Mouse (Mus musculus) right cerebral cortex, postnatal 14 days (tissue): ENCODE measurements at regions not wholly inside any gene's neighbourhood (a gene's known extent, or its start where the extent isn't known, plus 50 kb on each side); places are given as distances from the start of the nearest gene placed in this dataset.
"Not testable (repeated sequence)": the region's sequence is repeated elsewhere in the genome, so short reads cannot be mapped to it uniquely, and the experiment has no call there.

ENCODE experiments used
- DNase-seq: peaks from one replicate; pipeline ENCODE4 v3.0.0; 2022

DNA sequence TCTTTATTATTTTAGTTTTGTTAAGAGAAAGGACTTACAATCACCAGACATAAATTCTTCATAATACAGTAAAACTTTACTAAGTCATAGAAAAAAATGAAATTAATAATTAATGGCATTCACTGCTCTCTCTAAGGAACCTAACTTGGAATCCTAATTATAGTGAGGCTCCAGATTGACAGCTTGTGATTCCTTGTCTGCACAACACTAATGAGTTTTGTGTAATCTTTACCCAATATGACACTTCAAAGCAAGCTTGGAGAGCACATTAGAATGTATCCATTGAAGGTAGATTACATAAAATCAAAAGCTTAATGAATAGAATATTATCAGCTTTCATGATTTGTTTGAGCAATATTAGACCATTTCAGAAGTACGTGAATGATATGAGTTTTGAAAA is 1914.7 kb downstream of the Efna5 start:
- DNase-seq, result no peak

DNA sequence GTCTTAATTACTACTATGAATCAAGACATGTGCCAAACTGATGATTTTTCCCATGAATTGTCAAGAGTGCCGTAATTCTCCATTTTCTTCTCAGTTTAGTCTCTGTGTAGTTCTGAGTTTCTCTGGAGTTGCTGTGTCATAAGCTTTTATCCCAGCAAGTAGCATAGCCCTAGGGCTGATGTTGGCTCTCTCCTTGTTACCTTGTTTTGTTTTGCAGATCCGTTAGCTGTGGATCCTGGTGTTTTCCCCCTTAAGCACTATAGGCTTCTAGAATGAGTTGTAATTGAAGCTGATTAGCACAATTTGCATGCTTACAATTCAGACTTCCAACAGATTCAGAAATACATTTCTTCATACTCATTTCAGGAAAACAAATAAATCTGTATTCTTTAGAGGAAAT is 1915.5 kb downstream of the Efna5 start:
- no peak for DNase-seq

DNA sequence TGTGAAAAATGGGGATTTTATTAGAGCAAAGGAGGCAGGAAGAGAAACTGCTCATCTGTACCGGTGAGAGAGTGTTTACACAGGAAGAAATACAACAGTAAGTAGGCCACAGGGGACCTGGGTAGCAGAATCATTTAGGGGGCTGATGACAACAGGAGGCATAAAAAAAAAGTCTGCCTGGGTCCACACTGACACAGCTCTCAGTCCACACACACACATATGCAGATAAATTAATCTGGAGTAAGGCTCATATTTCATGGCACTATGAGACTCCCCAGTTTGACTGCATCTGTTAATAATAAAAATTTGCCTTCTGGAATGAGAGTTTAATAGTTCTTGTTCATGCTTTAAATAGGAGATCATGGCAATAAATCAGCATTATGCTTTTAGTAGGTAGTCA is 1929.7 kb downstream of the Efna5 start:
- no peak for DNase-seq

DNA sequence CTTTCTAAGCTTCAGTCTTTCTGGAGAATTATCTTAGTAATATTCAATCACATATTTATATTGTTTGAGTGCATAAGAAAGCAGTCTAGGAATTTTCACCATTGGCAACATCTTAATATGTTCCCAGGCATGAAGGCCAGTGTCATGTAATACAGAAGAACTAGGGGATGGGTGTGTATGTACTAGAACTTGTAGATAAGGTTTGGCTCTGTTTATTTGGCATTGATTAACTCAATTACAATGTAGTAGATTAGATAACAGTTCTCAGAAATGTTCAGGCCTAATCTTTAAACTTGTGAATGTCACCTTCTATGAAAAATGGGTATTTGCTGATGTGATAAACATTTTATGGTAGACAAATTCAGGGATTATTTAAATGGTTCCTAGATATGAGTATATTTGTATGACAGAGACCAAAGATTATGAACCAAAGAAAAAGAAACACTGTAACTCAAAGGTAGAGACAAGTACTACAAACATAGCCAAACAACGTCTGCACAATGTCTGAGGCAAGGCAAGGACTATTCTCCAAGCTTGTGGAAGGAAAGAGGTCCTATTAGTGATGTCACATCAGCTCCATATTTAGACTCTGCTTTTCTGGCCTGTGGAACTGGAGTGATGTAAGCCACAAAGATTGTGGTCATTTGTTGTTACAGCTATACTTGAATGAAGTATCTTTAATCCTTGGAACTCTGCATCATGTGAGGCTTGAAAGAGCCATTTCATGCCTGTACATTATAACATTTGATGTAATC is 1924.8 kb upstream of the Nudt12 start:
- DNase-seq, result no peak

DNA sequence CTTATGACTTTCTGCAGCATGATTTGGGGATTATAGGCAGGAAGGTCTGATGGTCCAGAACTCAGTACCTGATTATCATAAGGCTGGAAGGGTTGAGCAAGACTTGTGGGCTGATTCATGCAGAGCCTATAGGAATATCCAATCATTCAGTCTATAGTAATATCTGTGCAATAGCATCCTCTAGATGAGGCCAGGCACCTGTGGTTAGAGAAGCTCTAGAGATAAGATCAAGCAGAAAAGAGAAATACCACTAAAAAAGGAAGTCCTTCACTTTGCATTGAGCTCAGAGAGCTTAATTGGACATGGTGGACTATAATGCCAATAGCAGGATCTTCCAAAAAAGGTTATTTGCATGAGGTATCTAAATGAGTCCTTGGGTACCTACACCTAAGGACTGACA is 1921.1 kb upstream of the Nudt12 start:
- no peak for DNase-seq

DNA sequence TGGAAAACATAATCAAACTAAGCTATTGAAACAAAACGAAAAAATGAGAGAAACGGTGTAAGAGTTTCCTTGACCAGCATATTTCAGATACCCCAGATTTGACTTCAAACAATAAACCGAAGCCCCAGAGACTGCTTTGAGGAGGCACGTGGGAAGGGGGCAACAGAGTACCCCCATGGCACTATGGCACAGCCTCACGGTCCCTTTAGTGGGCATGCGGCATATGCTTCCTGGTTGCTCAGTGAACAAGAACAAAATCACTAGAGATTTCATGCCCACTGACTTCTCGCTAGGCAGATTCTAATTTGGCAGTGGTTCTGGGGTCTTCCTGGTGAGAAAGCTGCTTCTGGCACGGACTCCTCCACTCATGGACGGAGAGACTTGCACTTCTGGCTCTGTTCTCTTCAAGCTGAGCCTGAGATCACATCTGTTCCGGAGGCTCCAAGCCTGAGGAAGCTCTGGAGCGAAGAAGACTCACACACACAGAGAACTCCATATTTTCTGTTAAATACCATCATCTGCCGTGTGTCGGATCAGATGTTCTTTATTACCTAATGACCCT is 1912.7 kb upstream of the Nudt12 start:
- no peak for DNase-seq

DNA sequence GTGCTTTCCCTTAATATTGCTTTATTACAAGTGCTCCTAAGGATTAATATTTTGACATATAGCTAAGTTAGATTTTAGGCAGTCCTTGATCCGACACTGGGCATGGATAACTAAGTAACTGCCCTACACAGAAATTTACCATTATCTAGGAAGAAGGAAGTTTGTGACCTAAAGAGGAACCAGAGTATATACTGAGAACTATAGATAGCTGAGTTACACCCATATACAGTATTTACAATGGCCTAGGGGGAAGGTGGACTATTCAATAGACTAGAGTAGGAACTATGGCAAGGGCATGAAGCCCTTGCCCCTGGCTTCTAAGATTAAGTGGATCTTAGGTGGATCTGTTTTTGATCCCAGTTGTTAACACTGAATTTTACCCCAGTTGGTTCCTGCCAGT is 1869.5 kb upstream of the Nudt12 start:
- not testable (repeated sequence) for DNase-seq

DNA sequence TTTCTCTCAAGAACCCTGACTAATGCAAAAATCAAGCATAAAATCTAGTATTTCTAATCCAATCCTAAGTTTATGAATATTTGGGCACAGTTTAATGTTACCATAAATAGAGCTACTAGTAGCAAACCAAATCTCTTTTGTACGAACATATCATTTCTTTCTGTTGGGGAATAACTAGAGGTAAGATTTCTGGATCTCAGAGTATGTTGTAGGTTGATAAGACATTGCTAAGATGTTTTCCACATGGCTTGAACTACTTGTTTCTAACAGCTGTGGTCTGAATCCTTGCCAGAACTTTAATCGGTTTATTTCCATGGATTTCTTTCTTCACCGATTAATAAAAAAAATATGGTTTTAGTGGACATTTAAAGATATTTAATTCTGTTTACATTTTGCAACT is 1844.3 kb upstream of the Nudt12 start:
- DNase-seq, result no peak

DNA sequence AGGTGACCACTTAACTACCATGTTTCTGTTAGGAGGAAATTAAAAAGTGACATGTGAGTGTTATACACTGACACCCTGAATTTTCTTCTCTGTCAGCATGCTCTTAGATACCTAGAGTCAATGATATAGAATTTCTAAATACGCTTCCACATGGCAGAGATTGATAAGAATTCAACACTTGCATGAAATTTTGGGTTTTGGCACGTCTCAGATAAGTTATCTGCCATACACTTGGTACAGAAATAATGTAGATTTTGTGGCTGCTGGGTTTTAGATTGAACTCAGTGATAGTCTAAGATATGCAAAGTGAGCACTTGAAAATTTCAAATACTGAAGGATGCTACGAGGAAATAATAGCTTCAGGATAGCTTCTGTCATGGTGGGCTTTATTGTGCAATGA is 1841.5 kb upstream of the Nudt12 start:
- DNase-seq, result no peak

DNA sequence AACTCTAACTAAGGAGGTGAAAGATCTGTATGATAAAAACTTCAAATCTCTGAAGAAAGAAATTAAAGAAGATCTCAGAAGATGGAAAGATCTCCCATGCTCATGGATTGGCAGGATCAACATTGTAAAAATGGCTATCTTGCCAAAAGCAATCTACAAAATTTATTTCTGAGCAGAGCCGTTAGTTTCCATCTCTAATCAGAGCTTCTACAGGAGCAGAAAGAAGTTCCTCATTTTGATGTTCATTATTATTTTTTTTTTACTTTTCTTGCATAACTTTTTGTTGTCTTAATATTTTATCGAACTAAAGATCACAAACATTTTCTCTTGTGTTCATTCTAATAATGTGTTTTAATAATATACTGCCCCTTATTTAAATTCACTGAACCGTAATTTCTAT is 1825.6 kb upstream of the Nudt12 start:
- not testable (repeated sequence) for DNase-seq

DNA sequence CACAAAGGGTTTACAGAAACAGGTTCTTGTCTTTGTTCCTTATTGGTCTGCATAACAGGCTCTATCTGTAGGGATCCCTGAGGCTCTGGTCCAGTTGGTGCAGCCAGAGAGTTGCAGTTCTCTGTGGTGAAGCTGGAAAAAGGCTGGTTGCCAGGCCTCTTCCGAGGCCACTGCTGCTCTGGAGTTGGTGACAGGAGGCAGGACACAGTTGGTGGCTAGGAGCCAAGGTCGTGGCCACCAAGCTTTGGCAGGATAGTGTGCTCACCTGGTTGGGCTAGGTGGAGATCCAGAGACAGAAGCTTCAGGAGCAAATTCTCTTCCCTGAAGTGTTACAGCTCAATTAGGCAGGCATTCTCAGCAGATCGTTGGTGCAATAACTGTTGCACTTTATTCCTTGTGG is 1819.4 kb upstream of the Nudt12 start:
- DNase-seq, result no peak

DNA sequence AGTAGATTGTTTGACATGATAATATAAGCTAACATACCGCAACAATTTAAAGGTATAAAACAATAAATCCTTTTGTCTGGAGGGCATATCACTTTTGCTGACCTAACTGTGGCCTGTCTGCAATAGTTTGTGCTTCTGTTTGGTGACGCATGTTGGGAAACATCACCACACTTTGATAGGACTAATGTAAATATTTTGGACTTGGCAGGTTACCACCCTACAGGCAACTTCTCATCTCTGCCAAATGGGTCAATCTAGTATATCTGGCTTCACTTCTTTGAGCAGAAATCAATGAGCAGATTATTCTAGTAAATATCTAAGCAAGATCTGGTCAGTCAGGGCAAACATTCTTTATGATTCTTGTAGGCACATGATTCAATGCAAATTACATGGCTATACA is 1817.3 kb upstream of the Nudt12 start:
- no peak for DNase-seq

DNA sequence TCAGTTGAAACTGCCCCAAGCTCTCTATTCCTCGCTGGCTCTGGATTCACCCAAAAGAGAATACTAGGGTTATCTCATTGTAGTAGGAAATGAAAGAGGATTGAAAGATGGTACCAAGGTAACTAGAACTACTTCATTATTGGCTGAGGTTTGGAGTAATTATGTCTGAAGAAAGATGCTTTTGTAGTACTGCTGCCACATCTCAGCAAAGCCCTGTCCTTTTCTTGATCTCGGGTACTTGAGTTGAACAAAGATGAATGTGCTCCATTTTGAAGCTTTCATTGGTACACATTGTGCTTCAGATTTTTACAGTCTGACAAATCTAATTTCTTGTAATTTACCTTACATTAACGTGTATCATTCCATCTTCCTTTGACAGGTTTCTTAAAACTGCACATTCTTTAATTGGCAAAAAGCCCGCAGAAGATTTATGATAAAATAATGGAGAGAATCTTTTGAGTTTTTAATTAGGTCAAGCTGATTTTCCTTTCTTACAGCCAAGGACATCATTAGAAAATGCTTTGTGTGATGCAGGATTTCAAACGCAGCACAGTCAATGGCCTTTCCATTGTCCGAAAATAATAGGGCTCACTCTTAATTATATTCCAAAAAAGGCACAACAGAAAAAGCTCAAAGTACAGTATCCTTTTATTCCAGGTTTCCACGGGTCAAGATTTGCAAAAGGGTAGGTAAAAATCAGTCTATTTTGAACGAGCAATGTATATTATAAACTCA is 1791.7 kb upstream of the Nudt12 start:
- no peak for DNase-seq

DNA sequence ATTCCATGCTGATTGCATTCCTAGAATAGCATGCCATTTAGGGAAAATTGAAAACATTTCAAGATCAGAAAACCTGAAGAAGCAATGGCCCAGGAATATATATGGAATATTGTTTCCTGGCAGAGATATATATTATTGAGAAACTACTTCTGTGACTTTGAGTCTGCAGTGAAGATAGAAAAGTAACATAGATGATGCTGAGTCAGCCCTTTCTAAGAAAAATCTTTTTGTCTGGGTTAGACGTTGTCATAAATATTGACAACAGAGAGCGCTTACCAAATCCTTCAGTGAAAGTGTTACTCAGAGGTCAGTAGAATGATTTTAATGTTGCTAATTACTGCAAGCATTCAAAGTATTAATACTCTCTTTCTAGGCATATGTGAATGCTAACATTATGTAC is 1749.1 kb upstream of the Nudt12 start:
- no peak for DNase-seq

DNA sequence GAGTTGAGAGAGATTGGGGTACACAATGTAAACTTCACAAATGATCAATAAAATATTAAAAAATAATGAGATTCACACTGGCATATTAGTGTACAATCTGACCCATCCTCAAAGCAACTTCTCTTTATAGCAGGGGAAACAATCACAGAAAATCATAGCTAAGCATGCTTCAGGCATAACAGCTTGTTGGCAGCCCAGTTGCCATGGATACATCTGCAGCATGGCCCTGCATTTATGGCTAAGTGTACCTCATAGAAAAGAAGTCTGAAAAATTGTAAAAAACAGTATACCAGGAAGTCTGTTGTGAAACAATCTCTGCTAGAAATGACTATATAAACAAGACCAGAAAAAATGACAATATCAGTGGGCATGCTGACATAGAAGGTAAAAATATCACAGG is 1747.9 kb upstream of the Nudt12 start:
- peak; percentile 3 for DNase-seq

DNA sequence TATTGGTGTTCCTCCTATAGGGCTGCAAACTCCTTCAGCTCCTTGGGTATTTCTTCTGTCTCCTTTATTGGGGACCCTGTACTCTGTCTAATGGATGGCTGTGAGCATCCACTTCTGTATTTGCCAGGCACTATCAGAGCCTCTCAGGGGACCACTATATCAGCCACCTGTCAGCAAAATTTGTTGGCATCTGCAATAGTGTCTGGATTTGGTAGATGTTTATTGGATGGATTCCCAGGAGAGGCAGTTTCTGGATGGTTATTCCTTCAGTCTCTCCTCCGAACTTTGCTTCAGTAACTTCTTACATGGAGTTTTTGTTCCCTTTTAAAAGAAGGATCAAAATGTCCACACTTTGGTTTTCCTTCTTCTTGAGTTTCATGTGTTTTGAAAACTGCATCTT is 1729.7 kb upstream of the Nudt12 start:
- DNase-seq, result no peak

DNA sequence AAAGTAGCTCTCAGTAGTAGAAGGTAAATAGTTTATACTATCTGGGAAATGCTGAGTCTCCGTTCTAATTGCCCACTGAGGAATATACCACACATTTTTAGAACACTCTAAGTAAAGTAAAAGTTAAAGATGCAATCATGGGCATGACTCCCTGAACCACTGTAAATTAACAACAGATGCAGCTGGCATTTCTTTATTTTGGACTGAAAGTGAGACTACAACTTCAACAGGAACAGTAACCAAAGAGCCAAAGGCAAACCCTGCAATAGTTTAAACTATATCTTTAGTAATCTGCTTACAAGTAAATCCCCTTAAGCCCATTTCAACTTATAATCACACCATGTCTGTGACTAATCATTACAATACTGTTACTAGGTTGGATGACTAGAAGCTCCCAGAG is 1725.0 kb upstream of the Nudt12 start:
- no peak for DNase-seq

DNA sequence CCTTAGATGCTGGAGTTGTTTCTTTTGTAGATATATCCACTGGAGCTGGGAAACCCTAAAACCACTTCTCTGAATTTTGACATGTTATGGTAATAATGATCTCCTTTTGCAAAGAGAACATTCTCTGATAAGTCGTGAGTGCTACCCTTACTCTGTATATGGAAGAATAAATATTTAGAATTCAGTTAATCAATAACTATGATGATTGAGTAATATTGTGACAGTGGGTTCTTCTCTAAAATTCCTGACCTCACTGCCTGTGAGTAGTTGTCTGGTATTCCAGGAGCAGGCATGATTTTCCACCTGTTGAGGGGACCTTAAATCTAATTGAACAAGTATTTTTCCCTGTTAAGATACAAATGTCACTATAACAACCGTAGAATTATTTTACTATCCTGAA is 1707.0 kb upstream of the Nudt12 start:
- DNase-seq, result no peak

DNA sequence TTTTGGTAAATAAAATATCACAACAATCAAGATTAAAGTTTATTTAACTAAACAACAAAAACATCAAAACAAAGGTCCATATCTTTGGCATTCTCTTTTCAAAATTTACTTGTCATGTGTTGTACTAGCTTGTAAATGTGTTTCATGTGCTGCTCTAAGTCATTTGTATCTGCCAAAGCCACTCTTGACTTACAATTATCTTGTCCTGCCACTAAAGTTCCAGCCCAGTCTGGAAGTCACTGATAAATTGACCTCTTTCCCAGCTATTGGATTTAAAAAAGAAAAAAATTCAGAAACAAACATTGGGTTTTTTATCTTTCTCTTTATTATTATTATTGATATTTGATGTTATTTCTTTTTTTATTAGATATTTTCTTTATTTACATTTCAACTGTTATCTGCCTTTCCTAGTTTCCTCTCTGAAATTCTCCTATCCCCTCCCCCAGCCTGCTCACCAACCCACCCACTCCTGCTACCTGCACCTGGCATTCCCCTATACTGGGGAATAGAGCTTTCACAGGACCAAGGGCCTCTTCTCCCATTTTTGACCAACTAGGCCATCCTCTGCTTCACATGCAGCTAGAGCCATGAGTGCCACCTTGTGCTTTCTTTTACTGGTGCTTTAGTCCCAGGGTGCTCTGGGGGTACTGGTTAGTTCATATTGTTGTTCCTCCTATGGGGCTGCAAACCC is 1704.9 kb upstream of the Nudt12 start:
- no peak for DNase-seq

DNA sequence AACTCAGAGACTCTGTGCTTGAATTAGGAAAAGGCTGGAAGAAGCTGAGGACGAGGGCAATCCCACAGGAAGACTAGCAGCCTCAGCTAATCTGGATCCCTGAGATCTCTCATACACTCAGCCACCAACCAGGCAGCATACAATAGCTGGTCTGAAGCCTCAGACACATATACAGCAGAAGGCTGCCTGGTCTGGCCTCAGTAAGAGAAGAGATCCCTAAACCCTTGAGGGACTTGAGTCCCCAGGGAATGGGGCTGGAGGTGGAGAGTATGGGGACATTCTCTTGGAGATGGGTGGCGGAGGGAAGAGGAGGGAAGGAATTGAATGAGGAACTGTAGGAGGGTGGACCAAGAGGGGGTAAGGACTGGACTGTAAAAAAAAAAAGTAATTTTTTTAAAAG is 1704.3 kb upstream of the Nudt12 start:
- no peak for DNase-seq
